Mouse (Mus musculus) gonadal fat pad, adult 2 months (tissue): ENCODE measurements around the gene B3galt4. TPM values are rescaled to one million over a fixed set of nuclear protein-coding genes. Genes with fewer than 3 reads are reported as not detected.
"Not testable (repeated sequence)": the region's sequence is repeated elsewhere in the genome, so short reads cannot be mapped to it uniquely, and the experiment has no call there.

Source experiments
- DNase-seq: peaks from one replicate; pipeline ENCODE4 v3.0.0-alpha.2; 2012; ENCODE audit warnings: low read depth
- polyA plus RNA-seq: library from polyadenylated mRNA; depleted of rRNA; stranded (reverse); fragments of >200 nt; gene quantifications from 2 replicates; pipeline ENCODE4 v1.2.3, GENCODE M21; 2012

The B3galt4 gene
- polyA plus RNA-seq, 1 experiment: 8.1 TPM

DNA sequence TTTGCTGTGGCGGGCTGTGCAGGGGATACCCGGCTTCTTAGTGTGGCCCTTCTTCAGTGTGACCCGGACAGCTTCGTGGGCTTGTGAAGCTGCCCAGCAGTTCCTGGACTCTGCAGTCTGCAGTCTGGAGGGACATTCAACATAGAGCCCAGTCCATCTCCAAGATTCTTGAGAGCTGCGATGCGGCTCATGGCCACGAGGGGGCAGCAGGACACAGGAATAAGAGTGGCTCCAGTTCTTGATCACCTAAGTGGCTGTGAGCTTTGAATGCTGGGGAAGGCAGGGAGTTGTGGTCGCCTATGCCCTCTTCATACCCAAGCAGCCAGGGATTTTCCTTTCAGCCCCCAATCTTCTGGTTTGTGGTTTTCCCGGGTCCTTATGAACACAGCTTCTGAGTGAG, 17.2 kb upstream of the B3galt4 start:
- no peak for DNase-seq

DNA sequence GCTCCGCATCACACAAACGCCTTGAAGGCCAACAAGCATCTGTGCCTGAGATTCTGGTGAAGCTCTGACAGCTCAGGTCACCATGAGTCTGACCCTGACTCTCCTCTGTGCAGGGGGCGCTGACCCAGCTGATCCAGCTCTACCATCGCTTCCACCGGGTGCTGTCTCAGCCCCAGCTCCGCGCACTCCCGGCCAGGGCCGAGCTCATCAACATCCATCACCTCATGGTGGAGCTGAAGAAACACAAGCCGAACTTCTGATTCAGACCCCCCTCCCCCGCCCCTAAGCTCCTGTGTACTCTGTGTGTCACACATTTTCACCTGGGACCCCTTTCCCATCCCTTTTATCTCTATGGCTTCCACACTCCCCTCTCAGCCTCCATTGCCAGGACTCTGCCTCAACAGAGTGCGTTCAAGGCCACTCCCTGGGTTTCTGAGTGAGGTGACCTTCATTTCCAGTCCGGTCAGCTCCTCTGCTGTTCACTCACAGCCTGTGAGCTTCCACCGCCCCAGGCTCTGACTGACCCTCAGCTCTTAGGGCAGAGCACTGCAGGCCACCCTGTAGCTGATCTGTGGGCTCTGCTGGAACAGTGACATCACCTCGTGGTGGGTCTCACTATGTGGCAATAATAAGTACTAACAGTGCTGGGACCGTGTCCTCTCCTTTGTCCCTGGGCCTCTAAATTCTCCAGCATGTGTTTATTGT, 14.7 kb upstream of the B3galt4 start:
- no peak for DNase-seq

DNA sequence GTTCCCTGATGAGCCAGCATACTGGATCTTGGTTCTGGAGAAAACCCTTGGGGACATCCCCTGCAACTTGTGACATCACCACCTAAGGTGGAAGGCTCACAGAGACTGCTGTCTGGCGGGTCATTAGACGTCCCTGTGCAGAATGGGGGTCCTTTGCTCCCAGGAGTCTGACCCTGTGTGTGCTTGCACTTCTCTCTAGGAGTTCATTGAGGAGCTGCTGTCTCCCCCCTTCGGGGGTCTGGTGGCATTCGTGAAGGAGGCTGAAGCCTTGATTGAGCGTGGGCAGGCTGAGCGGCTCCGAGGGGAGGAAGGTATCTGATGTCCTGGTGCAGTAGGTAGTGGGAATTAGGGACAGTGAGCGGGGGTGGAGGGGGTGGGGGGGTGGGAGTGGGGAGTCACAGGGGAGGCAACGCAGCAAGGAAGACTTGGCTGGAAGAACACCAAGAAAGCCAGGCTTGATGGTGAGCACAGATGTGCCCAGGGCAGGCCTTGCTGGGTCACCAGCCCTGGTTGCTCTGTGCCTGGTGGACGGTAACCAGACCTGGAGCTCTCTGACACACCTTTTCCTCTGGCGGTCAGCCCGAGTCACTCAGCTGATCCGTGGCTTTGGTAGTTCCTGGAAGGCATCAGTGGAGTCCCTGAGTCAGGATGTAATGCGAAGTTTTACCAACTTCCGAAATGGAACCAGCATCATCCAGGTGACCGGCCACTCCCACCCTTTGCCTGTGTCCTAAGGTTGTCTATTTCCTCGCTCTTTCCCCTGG, 14.0 kb upstream of the B3galt4 start:
- DNase-seq: no peak

DNA sequence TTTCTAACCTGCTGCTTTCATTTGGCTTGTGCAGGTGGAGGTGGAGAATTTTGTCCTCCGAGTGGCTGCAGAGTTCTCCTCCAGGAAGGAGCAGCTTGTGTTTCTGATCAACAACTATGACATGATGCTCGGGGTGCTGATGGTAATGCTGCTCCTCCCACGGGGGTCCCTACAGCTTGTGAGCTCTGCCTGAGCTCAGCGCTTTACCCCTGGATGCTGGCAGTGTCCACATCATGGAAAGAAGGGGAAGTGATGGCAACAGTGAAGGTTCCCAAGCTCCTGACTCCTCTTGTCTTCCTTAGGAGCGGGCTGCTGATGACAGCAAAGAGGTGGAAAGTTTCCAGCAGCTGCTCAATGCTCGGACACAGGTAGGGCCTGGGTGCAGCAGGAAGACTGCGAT, 11.6 kb upstream of the B3galt4 start:
- DNase-seq: no peak

DNA sequence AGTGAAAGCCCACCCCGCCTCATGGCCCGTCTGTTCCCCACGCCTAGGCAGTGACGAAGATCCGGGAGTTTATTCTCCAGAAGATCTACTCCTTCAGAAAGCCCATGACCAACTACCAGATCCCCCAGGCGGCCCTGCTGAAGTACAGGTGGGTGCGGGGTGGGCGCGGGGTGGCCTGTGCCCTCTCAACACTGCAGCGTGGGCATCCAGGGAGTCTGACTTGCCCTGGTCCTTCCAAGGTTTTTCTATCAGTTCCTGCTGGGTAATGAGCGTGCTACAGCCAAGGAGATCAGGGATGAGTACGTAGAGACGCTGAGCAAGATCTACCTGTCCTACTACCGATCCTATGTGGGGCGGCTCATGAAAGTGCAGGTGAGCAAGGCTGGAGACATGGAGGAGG, 8.7 kb upstream of the B3galt4 start:
- DNase-seq: no peak

DNA sequence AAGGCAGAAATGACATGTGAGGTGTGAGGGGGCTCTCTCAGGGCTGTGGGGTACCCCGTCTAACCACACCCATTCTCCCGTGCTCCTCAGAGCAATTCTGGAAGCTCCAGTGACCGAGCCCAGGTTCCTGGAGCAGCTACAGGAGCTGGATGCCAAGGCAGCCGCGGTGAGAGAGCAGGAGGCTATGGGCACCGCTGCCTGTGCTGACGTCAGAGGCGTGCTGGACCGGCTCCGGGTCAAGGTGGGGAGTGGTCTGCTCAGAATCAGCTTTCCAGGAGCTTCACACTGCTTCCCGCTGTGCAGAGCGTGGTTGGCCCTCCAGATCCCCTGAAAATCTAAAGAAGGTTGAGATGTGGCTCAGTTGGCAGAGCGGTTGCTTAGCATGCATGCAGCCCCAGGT, 7.8 kb upstream of the B3galt4 start:
- no peak for DNase-seq

DNA sequence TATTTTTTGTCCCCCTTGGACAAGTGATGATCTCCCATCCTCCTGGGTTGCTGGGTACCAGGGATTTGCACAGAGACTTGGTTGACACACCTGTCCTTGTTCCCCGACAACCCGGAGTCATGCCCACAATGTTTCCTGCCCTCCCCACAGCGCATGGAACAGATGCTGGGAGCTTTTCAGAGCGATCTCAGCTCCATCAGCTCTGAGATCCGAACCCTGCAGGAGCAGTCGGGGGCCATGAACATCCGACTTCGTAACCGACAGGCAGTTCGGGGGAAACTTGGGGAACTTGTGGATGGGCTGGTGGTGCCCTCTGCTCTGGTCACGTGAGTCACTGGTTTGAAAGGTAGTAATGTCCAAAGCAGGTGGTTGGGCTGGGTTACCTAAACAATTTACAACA, 7.2 kb upstream of the B3galt4 start:
- no peak for DNase-seq

DNA sequence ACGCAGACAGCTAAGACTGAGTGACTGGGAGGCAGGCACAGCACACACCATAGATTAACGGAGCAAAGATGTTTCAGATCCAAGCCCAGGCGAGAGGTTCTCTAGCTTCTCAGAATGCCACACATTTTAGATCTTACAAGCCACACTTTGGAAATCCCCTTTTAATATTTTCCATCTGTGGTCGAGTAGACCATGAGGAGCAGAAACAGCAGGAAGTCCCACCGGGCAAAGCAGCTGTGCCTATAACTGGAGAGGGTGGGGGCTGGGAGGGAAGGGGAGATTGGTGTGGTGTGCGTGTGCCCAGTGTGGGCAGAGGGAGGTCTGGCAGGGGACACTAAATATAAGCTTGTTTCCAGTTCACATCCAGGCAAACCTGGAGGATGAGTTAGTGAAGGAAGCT, 6.2 kb upstream of the B3galt4 start:
- no peak for DNase-seq

DNA sequence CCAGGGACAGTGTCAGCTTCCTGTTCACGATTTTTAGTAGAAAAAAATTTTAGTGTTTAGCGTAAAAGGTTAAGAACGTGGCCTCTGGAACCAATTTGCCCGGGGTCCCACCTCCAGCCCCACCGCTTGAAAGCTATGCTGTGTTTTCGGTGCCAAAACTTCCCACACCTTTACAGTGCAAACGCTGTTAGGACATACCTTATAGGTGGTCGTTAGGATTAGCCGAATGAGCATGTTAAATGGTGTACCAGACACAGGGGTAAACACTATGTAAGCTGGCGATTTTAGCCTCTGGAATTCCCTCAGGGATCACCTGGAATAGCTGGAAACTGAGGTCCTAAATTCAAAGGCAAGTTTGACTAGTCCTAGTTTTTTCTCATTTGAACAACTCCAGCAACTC, 5.0 kb upstream of the B3galt4 start:
- DNase-seq: no peak

DNA sequence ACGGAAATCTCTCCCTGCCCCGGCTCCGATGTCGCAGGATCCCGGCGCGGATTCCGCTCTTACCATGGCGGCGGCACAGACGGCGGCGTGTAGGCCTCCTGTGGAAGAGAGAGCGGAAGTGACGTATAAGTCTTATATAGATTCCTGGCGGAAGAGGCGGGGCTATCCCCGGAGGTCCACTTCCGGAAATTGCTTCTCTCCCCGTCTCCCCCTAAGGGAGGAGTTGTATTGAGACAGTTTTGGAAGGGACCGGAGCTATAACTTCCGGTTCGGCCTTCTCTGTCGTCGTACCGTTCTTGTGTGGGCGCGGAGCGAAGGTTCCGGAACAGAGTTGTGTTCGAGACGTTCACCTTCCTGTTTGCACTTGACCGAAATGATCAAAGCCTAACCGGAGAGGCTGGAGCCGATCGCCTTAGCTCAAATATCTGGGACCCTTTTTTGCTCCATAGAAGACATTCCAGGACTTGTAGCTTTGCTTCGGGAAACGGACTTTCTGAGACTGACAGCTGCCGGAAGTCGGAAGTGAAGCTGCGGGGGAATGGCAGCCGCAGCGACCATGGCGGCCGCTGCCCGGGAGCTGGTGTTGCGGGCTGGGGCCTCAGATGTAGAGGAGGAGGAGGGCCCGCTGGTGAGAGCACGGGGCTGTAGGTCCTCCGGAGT, 4.4 kb upstream of the B3galt4 start, which contains the start of the genes Vps52 and Rps18:
Gene Vps52 (plus strand): TSS at position 258 of the 660 bp plus-strand sequence.
Gene Rps18 (minus strand): TSS at position 447 of the 660 bp plus-strand sequence.
- peak; percentile 84 for DNase-seq

DNA sequence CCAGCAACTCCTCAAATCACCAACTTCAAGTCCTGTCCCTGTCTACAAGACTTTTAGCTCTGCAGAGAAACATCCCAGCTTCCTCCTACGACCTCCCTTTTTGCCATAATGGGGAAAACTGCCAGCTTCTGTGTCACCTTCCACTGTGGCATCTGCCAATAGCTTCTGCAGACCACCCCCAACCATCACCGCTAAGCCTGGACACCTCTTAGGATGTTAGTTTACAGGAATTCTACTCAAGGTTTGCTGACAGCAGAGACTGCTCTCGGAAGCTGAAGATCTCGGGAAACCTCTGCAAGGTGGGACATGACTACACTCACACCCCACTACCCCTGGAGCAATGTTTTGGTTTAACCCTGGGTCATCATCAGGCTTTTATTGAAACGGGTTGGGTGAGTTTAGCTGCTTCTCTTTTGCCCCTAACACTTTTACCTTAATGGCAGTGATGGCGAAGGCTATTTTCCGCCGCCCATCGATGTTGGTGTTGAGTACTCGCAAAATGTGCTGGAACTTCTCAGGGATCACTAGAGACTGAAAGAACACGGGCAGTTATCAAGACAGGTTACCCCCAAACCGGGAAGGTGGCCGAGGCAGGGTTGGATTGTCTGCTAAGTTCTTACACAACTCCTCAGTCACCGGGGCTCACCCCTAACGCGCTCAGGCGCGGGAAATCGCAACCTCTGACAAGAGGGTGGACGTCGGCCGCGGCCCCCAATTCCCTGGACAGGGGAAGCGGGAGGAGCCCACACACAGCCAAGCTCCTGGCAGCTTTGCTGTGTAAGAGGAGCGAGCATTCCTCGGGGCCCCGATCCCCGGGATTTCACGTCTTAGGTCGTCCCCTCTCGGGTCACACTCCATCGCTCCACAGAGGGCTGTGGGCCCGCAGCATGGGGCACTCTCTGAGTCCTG, 3.6 kb upstream of the B3galt4 start:
- no peak for DNase-seq

DNA sequence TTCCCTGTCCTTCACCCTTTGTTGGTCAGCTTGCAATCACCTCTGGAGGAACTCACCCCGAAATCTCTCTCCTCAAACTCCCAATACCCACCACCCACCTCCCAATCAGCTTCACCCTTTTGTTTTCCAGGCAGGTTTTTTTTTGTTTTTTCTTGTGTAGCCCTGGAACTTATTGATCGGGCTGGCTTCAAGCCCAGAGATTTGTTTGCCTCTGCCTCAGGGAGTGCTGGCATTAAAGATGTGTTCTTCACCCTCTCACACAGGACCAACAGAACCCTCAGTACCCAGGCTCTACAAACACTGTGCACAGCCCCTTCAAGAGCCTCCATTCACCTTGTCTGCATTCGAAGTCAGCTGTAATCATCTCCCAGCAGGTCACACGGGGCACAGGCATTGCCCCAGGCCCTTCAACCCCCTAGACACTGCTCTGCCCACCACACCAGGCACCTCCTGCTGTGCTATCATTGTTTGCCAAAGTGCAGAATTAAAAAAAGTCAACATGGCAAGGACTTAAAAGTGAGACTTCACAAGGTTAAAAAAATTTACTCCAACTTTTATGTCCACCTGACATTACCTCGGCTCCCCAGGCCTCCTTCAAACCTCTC, 2.8 kb upstream of the B3galt4 start:
- no peak for DNase-seq

DNA sequence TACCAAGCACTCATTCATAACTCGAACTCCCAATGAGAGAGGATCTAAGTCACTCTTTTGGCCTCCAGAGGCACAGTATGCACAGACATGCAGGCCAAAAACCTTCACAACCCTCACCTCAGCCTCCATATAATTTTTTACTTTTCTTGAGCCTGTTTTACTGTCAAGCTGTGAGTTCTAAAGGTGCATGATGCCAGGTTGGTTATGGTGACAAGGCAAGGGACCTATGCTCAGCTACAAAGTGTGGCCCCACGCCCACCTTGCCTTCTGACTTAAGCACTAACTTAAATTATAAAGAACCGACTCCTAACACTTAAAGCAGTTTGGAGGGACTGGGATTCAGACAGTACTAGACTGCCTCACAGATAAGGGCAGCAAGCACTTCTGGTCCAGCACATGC, 2.0 kb upstream of the B3galt4 start:
- no peak for DNase-seq

DNA sequence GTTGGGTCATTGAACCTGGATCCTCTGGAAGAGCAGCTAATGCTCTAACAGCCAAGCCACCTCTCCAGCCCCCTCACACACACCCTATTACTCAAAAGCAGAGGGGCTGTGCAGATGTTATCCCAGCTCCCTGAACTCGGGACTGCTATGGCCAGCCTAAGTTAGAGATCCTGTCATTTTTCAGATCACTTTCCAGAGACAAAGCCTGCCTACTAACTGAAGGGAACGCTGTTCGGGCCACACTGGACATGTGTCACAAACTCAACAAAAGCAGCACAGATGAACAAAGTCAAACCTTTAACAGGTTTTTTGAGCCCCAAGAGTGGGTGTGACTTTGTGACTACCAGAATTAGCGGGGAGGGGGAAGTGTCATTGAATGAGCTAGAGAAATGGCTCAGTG, 1.6 kb upstream of the B3galt4 start:
- no peak for DNase-seq

DNA sequence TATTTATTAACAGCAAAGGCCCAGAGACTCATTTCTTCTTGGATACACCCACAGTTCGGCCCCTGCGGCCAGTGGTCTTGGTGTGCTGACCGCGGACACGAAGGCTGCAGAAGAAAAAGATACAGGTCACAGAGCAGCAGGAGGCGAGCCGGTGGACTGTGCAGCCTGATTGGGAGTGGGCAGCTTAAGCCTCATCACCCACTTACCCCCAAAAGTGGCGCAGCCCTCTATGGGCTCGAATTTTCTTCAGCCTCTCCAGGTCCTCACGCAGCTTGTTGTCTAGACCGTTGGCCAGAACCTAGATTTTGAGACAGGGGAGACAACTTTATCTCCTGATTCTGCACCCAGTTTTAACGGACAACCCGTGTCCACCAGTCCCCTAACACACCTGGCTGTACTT, 727 bp upstream of the B3galt4 start:
- DNase-seq: not testable (repeated sequence)

DNA sequence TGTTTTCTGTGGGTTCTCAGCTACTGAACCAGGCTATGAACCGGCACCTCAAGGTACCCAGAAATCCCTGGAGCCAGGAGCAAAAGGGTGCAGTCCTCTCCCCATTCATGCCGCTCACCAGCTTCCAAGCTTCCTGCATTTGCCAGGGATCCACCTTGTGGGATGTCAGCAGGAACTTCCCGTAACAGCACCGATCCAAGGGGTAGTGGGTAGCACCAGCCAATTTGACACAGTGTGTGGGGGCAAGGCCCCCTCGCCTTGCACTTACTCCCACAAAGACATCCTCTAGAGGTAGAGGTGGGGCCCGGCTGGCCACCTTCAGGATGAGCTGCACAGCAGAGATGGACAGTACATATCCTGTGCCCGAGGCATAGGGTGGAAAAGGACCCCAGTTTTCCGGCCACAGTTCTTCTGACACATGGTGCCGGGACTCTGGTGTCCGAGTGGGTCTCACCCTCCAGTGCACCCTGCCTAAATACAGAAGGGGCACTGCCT, 1.1 kb downstream of the B3galt4 start:
- DNase-seq: no peak

DNA sequence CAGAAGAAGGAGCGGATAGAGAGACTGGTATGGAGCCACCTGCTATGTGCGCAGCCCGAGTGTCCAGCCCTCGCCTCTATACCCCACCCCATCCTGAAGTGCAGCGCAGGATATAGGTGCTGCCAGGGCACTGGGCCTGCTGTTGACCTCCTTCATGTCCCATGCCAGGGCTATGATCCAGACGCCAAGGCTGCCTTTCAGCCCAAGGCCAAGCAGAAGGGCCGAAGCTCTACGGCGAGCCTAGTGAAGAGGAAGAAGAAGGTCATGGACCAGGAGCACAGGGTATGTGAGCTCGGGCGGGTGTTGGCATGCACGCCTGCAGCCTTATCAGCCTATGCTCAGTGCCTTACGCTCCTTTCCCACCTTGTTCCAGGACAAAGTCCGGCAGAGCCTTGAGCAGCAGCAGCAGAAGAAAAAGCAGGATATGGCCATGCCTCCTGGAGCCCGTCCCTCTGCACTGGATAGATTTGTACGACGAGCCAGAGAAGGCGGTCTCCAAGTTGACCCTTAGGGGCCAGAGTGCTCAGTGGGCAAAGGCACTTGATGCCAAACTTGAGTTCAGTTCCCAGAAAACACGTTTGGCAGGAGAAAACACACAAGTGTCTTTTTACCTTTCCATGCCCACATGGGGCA, 2.3 kb downstream of the B3galt4 start:
- no peak for DNase-seq

DNA sequence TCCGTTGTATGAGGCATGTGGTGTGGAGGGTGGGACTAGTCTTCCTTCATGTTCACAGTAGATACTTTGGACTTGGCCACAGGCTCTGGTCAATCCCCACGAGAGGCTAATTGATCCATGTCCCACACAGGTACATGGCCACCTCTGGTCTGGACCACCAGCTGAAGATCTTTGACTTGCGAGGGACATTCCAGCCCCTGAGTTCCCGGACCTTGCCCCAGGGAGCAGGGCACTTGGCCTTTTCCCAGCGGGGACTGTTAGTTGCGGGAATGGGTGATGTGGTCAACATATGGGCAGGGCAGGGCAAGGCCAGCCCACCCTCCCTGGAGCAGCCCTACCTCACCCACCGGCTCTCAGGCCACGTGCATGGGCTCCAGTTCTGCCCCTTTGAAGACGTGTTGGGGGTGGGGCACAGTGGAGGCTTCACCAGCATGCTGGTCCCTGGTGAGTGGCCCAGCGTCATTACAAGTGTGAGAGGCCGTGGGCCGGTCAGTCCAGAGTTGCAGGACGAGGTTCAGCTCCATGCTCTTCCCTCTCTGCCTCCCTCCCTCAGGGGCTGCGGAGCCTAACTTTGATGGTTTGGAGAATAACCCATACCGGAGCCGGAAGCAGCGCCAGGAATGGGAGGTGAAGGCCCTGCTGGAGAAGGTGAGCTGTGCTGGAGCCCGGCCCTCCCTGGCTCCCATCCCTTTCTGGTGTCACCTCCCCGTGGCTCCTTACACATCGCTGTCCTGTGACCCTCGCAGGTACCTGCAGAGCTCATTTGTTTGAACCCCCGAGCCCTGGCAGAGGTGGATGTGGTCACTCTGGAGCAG, 3.0 kb downstream of the B3galt4 start:
- DNase-seq: no peak

DNA sequence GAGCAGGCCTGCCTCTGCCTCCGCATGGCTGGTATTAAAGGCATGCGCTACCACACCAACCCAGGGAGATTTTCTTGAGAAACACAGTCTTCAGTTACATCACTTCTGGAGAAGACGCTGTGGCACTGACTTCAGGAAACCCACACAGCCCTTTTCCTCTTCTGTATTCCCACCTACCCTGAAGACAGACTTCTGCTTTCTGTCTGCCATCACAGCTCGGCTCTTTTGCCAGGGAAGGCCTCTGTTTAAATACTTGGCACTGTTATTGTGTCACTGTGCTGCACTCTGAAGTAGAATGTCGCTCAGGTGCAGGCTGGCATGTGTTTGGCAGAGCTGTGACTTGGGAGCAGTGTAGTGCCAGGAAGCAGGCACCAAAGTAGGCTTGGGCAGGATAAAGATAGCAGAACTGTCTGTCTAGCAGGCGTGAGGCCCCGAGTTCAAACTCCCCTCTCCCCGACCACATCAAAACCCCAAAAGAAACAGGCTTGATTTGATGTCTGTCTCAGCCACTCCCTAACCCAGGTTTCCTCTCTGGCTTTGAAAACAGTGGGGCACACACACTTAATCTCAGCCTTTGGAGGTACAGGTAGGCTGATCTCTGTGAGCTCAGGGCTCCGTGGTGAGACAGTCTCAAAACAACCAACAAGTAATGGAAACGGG, 3.7 kb downstream of the B3galt4 start:
- DNase-seq: no peak
